Mouse (Mus musculus) layer of hippocampus, adult 11-12 months (tissue): ENCODE data around the gene 1700020N01Rik.

Experiments used
- DNase-seq: peaks from one replicate; pipeline ENCODE4 v3.0.0; 2022; ENCODE audit warnings: low spot score

1700020N01Rik gene

DNA sequence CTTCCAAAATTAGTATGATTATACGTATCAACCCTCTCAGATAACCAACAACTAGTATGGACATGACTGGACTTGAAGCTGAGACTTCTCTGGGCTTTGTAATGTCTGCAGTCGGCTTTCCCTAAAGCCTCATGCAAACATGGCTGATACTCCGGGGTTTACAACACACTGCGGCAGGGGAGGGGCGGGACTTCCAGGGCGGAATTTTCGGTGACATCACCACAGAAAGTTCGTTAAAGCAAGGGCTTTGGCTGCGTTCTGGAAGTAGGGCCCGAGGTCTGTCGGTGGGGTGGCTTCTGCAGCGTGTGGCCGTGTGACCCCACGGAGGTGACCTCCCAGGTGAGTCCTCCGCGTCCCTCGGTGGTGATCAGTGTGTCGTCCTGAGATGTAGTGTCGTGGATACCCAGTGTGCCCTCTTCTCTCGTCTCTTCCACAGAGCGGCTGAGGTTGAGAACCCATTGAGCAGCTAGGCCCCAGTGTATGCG is at the start of gene 1700020N01Rik:
Gene 1700020N01Rik, plus strand, starts transcription at position 250 of the 485 bp plus-strand sequence.
- DNase-seq, result no peak

GRCm38 (mm10) chr10:21543576-21544278 is 49.2 kb upstream of the 1700020N01Rik start:
- DNase-seq, result no peak

DNA sequence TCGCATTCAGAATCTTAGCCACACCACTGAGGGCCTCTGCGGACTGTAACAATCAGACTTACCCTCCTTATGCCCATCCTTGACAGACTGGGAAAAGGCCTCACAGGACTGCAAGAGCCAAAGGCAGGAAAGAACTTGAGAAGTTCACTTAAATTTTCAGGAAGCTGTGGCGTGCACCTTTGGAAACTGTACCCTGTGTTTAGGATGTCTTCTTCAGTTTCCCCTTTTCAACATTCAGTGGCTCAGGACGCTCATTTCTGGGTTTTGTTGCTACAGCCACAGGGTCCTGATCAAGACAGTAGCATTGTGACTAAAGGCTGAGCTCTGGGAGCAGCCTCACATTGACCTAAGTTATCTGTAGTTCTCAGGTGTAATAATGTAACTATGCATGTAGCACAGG is 48.2 kb upstream of the 1700020N01Rik start:
- no peak for DNase-seq

GRCm38 (mm10) chr10:21545446-21545845 is 47.5 kb upstream of the 1700020N01Rik start:
- DNase-seq, result no peak

GRCm38 (mm10) chr10:21548871-21549505 is 44.0 kb upstream of the 1700020N01Rik start:
- no peak for DNase-seq

DNA sequence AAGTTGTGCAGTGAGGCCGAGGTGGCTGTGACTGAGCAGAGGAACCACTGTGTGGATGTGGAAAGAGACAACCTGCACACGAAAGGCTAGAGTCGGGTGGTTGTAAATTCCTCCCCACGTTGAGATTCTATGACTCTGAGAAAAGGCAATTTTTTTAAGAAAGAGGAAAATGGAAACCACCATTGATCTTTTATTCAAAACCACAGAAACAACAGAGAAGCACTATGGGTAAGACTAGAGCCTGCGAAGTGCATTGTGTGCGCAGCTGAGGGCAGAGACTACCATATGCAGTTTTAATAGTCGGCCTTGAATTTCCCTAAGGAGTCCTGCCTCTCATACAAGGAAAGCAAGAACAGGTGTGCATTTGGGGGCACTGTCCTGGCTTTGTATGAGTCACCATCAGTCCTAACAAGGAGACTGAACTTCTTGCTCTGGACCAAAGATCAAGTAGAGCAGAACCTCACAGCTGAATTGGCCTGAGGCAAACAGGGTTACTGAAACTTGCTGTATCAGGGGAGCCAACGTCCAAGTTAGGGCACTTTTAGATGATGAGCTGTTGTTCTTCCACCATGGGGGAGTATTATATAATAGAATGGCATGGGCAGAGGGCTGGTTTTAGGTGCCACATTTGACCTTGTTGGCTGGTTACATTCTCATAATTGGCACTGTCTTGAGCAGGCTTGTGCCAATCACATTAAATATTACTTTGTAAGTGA is 39.8 kb upstream of the 1700020N01Rik start:
- DNase-seq, result no peak

GRCm38 (mm10) chr10:21553683-21554035 is 39.3 kb upstream of the 1700020N01Rik start:
- no peak for DNase-seq

GRCm38 (mm10) chr10:21554896-21555580 is 37.9 kb upstream of the 1700020N01Rik start:
- DNase-seq, result no peak

- no peak for DNase-seq
These were observed 33.2 kb upstream of the 1700020N01Rik start for GRCm38 (mm10) chr10:21559769-21560168.

GRCm38 (mm10) chr10:21561181-21561580 is 31.8 kb upstream of the 1700020N01Rik start:
- no peak for DNase-seq

GRCm38 (mm10) chr10:21563446-21563845 is 29.5 kb upstream of the 1700020N01Rik start:
- no peak for DNase-seq

DNA sequence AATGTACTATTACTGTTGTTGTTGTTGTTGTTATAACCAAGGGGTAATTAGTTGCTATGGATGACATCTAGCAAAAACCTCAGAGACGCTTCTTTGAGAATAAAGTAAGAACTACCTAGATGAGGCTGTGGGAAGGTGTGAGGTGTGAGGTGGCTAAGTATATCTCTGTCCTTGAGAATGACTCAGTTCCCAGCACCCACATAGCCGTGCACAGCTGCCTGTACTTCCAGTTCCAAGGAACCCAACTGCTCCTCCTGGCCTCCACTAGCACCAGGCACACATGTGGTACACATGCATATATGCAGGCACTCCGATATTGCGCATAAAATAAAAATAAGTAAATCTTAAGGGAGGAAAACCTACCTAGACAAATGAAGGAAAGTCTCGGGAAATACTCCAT is 28.8 kb upstream of the 1700020N01Rik start:
- DNase-seq, result no peak

- no peak for DNase-seq
These were observed 26.9 kb upstream of the 1700020N01Rik start for GRCm38 (mm10) chr10:21566074-21566473.

DNA sequence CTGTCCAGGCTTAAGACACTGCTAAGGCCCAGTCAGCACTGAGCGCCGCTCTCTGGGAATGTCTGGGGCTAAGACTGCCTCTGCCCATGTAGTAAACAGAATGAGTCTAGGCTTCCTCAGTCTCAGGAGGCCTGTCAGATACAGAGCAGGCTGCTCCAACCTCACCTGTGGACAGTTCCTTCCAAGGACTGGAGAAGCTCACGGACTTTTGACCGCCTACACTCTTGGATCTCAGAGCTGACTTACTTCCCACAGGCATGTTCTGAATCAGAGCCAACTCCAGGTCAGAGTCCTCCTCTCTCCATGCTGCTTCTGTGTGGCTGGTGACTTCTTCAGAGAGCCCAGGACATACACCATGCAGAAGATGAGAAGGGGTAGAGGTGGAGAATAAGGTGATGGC is 21.3 kb upstream of the 1700020N01Rik start:
- DNase-seq, result no peak

- DNase-seq, result no peak
These were observed 19.2 kb upstream of the 1700020N01Rik start for GRCm38 (mm10) chr10:21573713-21574112.

- DNase-seq, result no peak
These were observed 17.1 kb upstream of the 1700020N01Rik start for GRCm38 (mm10) chr10:21575806-21576378.

DNA sequence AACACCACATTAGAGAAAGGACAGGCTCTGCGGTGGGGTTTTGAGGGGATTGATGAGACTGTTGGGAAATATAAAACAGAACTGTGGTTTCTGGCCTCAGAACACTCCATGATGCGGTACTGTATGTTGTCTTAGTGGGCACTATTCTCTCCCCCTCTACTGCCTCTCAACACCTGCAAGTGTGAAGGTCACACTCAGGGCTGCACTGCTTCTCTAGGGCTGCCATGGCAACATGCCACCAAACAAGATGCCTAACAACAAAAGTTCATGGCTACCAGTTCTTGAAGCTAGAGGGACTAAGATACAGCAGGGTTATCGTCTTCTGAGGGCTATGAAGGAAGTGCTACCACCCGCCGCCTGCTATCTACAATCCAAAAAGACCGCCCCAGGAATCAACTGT is 15.1 kb upstream of the 1700020N01Rik start:
- no peak for DNase-seq

DNA sequence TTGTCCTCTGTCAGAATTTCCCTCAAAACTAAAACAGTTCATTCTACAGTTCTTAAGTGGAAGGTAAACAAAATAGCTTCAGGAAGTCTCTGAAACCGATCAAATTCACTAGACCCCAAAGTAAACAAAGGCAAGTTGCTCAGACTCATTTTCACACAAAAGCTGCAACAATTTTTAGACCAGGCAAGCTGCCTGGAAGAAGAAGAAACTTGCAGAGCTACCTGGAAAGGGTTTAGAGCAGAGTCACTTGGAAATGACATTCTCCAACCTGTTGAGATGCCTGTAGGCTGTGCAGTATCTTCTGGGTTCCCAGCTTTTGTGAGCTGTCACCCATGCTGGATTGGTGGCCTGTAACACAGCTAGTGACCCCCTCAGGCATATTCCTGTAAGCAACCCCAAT is 11.4 kb upstream of the 1700020N01Rik start:
- no peak for DNase-seq

DNA sequence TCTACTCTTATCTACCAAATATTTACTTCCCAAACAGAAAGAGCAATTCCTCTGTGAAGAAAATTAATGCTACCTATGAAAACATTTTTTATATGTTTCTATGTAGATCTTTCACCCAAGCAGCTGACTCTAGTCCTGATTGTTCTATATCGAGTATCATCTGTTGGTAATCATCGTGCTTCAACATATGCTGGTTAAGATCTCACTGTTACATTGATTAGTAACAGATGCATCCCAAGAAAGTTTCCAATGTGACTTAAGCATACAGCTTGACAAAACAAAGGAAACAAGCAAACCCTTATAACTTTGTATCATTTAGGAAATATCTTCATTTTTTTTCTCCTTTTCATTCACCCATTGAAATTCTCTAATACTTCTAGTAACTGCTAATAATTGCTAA is 5.9 kb upstream of the 1700020N01Rik start:
- DNase-seq, result no peak

DNA sequence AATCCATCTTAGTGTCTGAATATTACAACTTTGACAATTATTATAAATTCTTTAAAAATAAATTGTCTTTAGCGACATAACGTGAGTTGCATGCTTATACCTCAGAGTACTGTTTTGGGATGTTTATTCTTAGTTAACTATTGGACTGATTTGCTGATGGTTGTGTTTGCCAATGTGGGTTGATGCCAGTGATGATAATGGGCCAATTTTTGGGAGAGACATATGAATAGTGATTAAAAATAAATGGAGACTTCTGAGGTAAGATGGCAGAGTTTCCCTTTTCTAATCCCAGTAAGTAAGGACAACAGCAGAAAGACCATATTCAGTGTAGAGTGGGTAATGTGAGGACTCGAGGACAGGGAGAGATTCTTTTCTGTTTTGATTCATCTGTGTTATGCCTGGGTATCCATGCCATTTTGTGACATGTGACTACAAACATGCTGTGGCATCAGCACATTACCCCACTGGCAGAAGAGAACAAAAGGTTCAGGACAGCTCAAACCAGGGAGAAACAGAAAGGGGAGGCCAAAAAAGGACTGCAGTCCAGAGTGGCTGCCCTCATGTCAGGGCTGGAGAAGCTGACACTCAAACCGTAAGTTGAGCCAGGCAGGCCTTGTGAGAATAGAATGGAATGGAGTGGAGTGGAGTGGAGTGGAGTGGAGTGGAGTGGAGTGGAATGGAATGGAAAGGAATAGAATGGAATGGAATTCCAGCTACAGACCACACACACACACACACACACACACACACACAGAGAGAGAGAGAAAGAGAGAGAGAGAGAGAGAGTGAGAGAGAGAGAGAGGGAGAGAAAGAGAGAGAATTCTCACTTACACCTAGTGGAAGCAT is 4.7 kb upstream of the 1700020N01Rik start:
- no peak for DNase-seq

DNA sequence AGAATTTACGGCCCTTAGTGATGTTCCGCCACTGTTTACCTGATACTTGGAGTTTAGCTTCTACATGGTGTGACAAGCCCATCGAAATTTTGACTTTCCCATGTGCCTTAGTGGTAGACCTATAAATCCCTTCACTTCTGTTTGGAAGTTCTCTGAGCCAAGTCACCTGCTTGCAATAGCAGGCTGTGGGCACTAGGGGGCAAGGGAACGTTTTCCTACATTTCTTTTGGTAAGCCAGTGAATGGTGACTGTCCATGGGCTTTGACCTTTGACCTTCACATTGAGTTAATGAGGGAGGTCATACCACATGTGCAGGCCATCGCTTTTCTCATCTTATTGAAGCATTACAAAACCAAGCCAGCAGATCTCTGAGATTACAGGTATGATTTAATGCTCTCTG is 8.0 kb downstream of the 1700020N01Rik start:
- DNase-seq, result peak; percentile 72
